Mouse (Mus musculus) adrenal gland, adult 2 months (tissue): ENCODE data around the gene Elavl1. TPM values are rescaled to one million over a fixed set of nuclear protein-coding genes. Genes with fewer than 3 reads are reported as not detected.
"Not testable (repeated sequence)": the region's sequence is repeated elsewhere in the genome, so short reads cannot be mapped to it uniquely, and the experiment has no call there.

Experiments
- DNase-seq: peaks from one replicate; pipeline ENCODE4 v3.0.0; 2021
- polyA plus RNA-seq: library from polyadenylated mRNA; depleted of rRNA; stranded (reverse); fragments of >200 nt; gene quantifications from 2 replicates; pipeline ENCODE4 v1.2.3, GENCODE M21; 2012
- total RNA-seq, 2 experiments: library from RNA; stranded (reverse); gene quantifications; 2 replicates each; pipeline ENCODE4 v1.2.3; 2021

The Elavl1 gene
- total and polyA plus RNA-seq, 3 experiments = 26.2 to 113 (median 86.8) TPM

DNA sequence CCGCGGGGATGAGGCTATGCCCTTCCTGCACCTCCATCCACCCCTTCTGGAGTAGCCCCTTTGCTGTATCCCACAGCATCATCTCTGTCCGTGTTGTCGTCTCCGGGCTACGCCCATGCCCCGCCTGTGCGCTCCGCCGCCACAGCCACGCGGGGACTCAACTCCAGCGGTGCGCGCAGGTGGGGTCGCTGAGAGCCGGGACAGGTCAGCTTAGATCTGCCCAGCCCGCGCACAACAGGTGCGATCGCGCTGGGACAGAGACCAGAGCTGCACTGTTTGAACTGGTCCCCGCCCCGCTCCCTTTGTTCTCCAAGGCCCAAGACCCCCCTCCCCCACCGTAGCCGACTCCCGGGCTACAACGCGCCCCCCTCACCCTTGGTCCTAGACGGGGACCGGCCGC, 66.5 kb downstream of the Elavl1 start:
- no peak for DNase-seq

DNA sequence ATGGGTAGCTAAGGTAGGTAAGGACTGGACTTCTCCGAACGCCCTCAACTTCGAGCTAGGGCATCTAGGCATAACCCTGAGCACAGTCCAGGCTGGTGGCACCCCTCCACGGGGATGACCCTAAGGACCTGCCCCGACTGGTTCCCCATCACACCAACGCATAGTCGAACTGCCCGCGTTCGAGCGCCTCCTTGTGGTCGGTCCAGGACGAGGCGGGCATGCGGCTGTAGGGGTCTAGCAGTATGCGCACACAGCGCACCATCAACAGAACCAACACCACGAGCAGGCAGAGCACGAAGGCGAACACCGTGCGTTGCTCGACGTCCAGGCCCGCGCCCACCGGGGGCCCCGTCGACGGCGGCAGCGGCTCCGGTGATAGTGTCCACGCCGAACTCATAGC, 67.0 kb downstream of the Elavl1 start:
- peak; percentile 67 for DNase-seq

DNA sequence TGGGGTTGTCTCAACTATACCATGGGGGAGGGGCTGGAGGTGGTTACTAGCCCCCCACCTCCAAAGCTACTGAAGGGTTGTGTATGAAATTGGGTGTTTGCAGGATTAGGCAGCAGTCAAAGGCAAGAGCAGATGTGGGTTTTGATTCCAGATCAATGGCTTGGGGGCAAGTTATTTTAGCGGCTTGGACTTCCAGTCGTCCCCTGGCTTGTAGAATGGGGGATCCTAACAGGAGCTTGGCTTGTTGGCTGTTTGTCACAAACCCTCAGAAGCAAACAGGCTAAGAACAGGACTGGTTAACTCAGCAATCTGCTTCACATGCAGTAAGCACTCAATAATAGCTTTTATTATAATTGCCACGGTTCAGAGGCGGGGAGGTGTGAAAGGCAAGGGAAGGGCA, 67.9 kb downstream of the Elavl1 start:
- no peak for DNase-seq

DNA sequence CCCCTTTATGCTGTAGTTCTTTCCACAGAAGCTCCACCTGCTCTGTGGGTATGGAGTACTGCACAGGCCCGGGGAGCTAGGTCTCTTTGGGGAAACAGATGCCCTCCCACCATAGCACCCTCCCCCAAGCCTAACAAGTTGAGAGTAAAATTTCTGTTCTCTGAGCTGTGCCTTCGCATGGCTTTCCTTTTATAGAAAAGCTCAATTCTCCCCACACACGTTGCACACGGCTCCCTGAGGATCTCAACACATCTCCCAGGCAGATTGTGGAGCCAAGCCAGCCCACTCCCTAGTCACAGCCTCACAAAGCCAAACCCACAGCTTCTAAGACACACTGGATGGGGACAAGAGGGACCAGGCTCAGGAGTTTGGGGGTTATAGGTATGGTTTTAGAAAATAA, 68.3 kb downstream of the Elavl1 start:
- no peak for DNase-seq

DNA sequence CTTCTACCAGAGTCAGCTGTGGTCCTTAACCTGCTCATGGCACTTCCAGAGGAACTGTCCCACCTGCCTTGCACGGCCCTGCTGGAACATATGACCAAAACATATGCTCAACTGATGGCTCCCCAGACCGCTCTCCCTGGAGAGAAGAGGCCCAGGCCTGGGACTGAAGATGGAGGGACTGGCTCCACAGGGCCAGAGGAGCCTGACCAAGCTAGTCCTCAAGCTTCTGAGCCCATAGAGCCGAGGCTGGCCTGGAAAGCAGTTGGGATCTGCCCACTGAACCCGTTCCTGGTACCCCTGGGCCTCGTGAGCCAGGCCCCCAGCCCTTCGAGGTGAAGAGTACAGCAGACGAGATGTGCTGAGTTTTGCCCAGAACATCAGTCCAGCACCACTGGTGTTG, 69.7 kb downstream of the Elavl1 start:
- not testable (repeated sequence) for DNase-seq

DNA sequence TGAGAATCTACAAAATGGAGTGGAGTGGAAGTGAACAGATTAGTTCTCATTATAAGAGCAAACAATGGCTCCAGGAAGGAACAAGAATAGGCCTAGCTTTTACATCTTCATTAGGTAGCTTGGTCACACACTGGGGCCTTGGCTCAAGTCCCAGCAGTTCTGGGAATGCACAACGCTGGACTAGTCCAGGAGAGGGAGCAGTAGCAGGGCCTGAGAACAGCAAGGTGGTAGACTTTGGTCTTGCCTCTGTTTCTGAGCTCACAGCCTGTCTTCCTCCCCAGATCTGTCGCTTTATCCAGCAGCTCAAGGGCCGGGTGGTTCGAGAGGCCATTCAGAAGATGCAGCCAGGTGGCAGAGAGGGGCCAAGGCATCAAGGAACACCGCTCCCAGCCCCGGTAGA, 71.2 kb downstream of the Elavl1 start:
- DNase-seq = peak; percentile 73

DNA sequence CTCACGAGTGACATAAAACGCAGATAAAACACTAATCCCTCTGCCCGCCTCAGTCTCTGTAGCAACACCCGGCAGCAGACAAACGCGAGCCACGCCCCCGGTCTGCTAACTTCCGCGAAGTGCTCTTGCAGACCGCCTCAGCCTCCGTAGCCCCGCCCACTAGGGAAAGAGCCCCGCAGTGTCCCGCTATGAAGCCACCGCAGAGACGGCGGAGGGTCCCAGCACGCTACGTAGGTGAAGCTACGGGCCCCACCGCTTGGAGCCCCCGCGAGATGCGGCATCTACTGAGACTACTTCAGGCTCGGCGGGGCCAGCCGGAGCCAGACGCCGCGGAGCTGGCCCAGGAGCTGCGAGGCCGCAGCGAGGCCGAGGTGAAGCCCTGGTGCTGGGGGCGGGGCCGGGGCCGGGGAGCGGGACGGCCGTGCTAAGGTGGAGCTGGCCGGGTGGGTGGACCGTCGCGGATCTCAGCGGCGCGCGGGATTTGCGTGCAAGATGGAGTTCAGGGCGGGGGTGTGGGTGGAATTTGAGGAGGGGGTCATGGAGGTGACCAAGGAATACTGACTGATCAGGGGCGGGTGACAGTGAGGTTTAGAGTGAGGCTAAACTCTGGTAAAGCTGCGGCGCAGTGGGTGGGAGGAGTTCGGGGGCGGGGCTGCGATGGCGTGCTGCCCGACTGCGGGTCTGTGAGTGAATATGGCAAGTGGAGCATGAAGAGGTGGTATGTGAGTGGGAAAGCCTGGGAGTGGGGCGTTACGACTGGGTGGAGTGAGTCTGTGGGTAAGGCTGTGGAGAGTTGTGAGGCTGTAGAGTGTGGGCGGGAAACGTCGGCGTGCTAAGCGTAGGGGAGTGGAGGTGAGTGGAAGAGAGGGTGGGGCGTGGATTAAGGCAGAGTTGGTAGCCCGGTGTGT, 72.0 kb downstream of the Elavl1 start, which contains the start of gene Snapc2:
TSS of gene Snapc2 (plus strand) at position 147 of the 908 bp plus-strand sequence.
- DNase-seq = peak; percentile 98

DNA sequence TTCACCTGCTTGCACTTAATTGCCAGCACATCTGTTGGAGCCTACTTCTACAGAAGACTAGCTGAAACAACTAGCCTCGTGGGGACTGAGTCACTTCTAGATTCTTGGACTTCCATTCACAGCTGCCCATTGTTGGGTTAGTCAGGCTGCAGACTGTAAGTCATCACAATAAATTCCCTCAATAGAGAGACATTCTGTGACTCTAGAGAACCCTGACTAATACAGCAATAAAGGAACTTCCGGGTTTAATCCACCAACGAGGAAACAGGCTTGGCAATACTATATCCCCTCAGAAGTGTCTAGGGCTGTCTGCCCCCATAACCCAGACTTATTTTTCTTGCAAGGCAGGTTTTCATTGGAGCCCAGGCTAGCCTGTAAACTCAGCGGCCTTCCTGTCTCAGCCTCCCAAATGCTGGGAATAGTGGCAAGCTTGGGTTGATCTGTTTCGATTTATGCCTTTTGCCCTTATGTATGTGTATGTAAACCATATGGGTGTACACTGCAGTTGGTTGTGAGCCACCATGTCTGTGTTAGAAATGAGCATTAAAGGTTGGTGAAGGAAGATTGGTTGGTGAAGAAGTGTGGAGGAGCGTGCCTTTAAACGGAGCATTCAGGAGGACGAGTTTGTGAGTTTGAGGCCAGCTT, 73.0 kb downstream of the Elavl1 start:
- DNase-seq = peak; percentile 43

DNA sequence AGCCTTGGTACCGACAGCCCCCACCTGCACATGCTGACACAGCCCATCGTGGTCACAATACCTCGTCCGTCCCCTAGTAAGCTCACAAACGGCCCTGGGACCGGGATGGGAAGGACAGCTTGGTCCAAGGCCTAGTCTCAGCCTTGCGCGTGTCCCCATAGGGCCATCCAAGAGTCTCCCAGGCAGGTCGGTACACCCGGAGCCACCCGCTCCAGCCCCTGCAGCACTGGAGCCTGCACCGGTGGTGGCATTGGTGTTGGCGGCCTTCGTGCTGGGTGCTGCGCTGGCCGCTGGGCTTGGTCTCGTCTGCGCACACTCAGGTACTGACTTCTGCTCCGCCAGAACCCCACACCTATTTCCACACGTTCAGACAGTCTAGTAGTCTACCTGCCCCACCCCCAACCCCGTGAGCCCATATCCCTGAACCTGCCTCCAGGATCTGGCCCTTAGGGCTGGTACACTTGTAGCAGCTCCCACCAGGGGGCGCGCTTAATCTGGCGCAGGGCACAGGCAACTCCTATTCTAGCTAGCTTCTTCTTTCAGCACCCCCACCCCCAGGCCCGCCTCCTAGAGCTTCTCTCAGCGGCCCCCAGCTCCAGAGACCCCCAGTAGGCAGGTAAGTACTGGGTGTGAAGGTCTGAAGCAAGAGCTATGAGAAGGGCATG, 74.8 kb downstream of the Elavl1 start:
- peak; percentile 90 for DNase-seq

DNA sequence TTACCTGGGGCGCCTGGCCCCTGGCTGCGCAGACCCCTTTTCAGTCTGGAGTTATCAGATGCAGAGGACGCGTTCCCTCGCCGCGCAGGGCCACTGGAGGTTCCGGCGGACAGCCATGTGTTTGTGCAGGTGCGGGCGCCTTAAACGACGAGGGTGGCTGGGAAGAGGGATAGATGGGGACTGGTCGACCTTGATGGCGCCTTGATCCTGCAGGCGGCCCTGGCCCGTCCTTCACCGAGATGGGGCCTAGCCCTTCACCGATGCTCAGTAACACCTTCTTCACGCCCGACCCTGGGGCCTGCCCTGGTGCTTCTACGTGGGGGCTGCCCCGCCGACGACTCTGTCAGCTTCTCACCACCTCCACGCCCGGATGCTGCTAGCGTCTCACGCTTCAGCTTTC, 76.0 kb downstream of the Elavl1 start:
- peak; percentile 75 for DNase-seq

DNA sequence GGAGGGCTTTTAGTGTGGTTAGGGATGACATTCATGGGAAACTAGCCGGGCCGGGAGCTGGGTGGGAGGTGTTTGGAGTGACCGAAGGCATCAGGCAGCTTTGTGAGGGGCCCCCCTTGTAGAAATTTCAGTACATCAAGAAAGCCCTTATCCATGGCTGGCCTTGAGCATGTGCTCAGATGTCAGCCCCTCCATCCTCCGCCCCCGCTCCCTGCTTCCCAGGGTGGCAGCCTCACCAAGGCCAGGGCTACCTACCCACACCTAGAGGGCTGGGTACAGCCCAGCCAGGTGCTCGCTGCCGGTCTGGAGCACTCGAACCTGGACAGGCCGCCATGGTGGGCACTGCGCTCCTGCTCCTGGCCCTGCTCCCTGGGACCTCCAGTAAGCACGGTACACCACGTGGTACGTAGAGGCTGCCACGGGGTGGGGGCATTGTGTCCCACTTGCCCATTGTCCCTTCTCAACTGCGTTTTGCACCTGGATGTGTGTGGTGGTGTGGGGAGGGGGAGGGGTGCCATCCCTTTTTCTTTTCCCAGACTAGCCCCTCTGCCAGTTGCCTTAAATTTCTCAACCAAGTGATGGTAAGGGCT, 77.2 kb downstream of the Elavl1 start, which contains the start of gene Tgfbr3l:
TSS of gene Tgfbr3l (plus strand) at position 264 of the 590 bp plus-strand sequence.
- DNase-seq = peak; percentile 56

DNA sequence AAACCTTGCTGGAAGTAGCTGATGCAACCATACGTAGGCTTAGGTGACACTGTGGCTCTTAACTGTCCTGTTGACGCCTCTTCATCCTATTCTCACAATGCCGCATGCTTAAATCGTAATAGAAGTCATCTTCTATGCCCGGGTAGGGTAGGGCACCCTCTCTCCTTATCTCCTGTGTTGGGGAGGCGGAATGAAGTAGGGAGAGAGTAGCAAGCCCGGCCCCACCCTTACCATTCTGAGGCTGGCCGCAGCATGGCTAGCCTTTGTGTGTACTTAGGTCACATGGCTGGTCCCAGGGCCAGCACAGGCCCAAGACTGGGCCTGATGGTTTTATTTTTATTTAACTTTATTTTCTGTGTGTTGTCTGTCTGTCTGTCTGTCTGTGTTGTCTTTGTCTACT, 78.0 kb downstream of the Elavl1 start:
- DNase-seq = no peak

DNA sequence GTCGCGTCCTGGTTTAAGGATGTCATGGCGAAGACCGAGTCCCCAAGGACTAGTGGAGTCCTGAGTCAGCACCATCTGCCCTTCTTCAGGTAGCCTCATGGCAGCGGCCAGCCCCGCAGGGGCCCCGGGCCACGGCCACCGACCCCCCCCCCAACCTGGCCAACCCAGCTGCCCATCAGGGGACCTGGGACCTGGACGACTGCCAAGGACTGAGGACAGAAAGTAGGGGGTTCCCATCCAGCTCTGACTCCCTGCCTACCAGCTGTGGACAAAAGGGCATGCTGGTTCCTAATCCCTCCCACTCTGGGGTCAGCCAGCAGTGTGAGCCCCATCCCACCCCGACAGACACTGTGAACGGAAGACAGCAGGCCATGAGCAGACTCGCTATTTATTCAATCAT, 79.5 kb downstream of the Elavl1 start:
- no peak for DNase-seq

DNA sequence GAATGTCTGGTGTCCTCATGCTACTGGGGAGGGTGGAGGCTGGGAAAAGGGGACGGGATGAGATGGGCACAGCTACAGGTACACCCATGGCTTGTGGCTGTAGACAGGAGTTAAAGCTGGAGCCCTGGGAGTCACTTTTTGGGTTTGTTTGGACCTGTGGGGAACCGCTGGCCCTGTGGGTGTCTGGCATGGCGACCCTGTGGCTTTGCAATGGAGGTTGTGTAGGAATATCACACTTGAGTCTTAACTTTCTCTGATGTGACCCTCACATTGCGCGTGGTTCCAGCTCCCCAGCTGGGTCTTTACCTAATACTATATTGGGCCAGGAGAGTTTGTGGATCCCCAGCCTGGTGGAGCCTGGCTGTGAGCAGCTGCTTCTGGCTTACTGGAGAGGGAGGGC, 80.2 kb downstream of the Elavl1 start:
- DNase-seq = no peak

DNA sequence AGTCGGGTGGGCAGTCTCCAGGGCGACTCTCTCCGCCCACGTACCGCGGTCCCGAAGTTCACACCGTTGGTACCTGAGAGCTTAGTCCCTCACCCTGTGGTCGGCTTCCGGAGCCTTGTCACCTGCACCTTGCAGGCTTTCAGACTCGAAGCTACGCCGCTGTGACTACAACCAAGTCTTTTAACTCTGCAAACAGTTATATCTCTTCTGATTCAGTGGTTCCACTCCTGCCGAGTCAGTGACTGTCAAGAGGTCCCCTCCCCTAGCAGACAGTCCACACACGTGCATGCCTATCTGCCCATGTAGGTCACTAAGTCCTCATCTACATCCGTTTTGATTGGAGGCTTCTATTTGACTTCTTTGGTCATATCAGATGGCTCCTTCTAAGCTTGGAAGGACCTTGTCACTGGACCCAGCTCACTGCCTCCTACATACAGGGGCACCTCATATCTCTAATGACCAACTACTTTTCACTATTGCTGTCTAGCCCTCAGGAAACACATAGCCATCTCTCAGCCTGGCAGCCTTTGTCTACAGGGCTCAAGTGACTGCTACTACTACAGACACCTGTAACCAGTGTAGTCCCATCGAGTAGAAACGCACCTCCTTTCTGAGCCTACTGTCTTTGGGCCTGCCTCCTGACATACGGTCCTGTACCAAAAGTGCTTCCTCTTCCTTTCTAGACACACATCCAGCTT, 85.9 kb downstream of the Elavl1 start:
- no peak for DNase-seq

DNA sequence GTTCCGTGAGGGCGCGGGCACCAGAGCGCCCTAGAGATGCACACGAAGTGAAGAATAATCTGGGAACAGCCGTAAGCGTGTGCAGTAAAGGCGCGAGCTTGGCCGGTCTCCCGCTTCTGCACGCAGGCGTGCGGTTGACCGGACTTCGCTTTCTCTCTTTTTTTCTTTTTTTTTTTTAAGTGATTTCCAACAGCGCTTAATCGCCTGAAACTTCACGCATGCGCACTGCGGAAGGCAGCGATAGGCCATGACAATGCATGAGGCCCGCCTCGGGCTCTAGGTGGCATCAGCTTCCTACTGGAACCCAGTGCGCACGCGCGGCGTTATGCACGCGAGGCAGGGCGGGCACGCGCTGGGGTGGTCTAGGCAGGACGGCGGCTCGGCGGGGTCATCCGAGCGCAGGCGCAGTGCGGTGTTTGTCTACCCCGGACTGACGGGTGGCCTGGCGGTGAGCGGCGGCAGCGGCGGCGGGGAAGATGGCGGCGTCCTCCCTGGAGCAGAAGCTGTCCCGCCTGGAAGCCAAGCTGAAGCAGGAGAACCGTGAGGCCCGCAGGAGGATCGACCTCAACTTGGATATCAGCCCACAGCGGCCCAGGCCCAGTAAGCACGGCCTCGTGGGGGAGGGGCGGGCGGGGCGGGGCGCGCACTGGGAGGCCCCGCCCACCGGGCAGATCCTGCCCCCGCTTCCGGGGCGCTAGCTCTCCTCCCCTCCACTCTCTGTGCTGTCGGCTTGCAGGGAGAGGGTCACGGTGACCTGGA, 86.6 kb downstream of the Elavl1 start, which contains the start of the genes Map2k7 and Gm49320:
TSS of gene Map2k7 (plus strand) at position 307 of the 759 bp plus-strand sequence.
TSS of gene Gm49320 (plus strand) at position 432 of the 759 bp plus-strand sequence.
- DNase-seq = peak; percentile 100

DNA sequence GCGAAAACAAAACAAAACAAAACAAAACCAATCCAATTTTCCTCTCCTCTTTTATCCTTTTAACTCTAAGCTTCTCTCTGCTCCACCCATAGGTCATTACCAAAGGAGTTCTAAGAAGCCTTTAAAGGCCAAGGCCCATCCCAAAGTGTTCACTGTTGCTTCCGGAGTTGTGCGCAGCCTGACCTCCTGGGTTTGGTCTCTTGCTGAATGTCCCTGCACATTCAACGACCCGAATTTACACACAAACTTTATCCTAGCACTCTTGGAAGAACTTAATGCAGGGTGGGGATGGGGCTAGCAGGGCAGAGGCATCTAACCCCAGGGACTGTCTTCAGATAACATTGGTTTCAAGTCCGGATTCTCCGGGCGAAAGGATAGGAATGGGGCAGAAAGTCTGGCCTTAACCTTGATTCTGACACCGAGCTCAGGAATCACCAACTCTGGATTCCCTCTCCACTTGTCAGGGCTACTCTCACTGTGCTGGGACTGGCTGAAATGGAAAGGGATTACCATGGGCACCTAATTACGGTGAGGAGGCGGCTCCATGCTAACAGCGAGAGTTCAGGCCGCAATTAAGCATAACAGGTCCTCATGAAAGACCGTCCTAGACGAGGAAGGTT, 87.3 kb downstream of the Elavl1 start:
- DNase-seq = peak; percentile 85
